Mouse (Mus musculus) gastrocnemius, adult 8-10 months (tissue): ENCODE data around the gene Mettl16. TPM values are rescaled to one million over a fixed set of nuclear protein-coding genes. Genes with fewer than 3 reads are reported as not detected.

ENCODE experiments used
- DNase-seq, 2 experiments: peaks; one replicate each; pipeline ENCODE4 v3.0.0; 2022; ENCODE audit warnings: low spot score in 2 of 2
- total RNA-seq, 4 experiments: library from RNA; stranded (reverse); gene quantifications; 2 replicates each; pipeline ENCODE4 v1.2.4; 2022

Gene Mettl16
- total RNA-seq, 4 experiments from 2014 or later, result 10.7 to 16.3 (median 12.4) TPM

- DNase-seq, result peak in 1 of 2 experiments; percentile 58
Observed at GRCm38 (mm10) chr11:74831191-74831605, 60.6 kb downstream of the Mettl16 start.

GRCm38 (mm10) chr11:74831606-74832451 is 61.2 kb downstream of the Mettl16 start:
- DNase-seq, result peak; percentile 99

GRCm38 (mm10) chr11:74832503-74833143 is 62.0 kb downstream of the Mettl16 start:
- DNase-seq, result no peak

- DNase-seq, result no peak
Observed at GRCm38 (mm10) chr11:74833536-74834358, 63.1 kb downstream of the Mettl16 start.

- DNase-seq, result no peak
Observed at GRCm38 (mm10) chr11:74834359-74834638, 63.7 kb downstream of the Mettl16 start.

GRCm38 (mm10) chr11:74834650-74835277 is 64.1 kb downstream of the Mettl16 start:
- no peak for DNase-seq

GRCm38 (mm10) chr11:74835593-74836224 is 65.1 kb downstream of the Mettl16 start:
- no peak for DNase-seq

GRCm38 (mm10) chr11:74836225-74837055 is 65.8 kb downstream of the Mettl16 start:
- DNase-seq, result no peak

- DNase-seq, result no peak
Observed at GRCm38 (mm10) chr11:74837056-74837693, 66.5 kb downstream of the Mettl16 start.

- DNase-seq, result peak; percentile 95
Observed at GRCm38 (mm10) chr11:74837694-74838431, 67.2 kb downstream of the Mettl16 start.

- peak; percentile 95 to 97 for DNase-seq
Observed at GRCm38 (mm10) chr11:74838441-74838840, 67.8 kb downstream of the Mettl16 start.

GRCm38 (mm10) chr11:74838971-74839370 is 68.3 kb downstream of the Mettl16 start:
- DNase-seq, result peak; percentile 49 to 60

- DNase-seq, result no peak
Observed at GRCm38 (mm10) chr11:74839860-74840715, 69.5 kb downstream of the Mettl16 start.

GRCm38 (mm10) chr11:74840739-74841138 is 70.1 kb downstream of the Mettl16 start:
- no peak for DNase-seq

- no peak for DNase-seq
Observed at GRCm38 (mm10) chr11:74841366-74841765, 70.7 kb downstream of the Mettl16 start.

- DNase-seq, result no peak
Observed at GRCm38 (mm10) chr11:74842045-74842444, 71.4 kb downstream of the Mettl16 start.

GRCm38 (mm10) chr11:74842656-74843434 is 72.2 kb downstream of the Mettl16 start:
- no peak for DNase-seq
